Mouse (Mus musculus) stomach, postnatal 0 days (tissue): ENCODE measurements at regions not wholly inside any gene's neighbourhood (a gene's known extent, or its start where the extent isn't known, plus 50 kb on each side); places are given as distances from the start of the nearest gene placed in this dataset.

Experiments
- CTCF ChIP-seq: IDR thresholded peaks from 2 replicates; pipeline ENCODE4 v1.5.1; 2016; ENCODE audit warnings: antibody characterized with exemption, low read depth, mild to moderate bottlenecking, moderate library complexity
- EP300 ChIP-seq: optimal IDR thresholded peaks from 2 replicates; pipeline ENCODE3; 2016; ENCODE audit warnings: antibody characterized with exemption

GRCm38 (mm10) chr10:102801391-102801790 is 228.6 kb downstream of the Alx1 start:
- no peak for TF ChIP-seq EP300
- TF ChIP-seq CTCF, result no peak
